Mouse (Mus musculus): ENCODE measurements around the gene Zbed3. TPM values are rescaled to one million over a fixed set of nuclear protein-coding genes. Genes with fewer than 3 reads are reported as not detected.
"Not testable (repeated sequence)": the region's sequence is repeated elsewhere in the genome, so short reads cannot be mapped to it uniquely, and the experiment has no call there.

Gene Zbed3
- total RNA-seq, 2 experiments from 2014 or later, result 13.0 to 13.5 TPM

GRCm38 (mm10) chr13:95332086-95332899, 8.9 kb downstream of the Zbed3 start:
- peak in 1 of 2 experiments; percentile 11 for DNase-seq

- DNase-seq, result no peak
These were observed 12.8 kb downstream of the Zbed3 start for GRCm38 (mm10) chr13:95336122-95336677.

- no peak for DNase-seq
These were observed 20.1 kb downstream of the Zbed3 start for GRCm38 (mm10) chr13:95343470-95343869.

- no peak for DNase-seq
These were observed 22.5 kb downstream of the Zbed3 start for GRCm38 (mm10) chr13:95345869-95346268.

GRCm38 (mm10) chr13:95347018-95347696, 23.7 kb downstream of the Zbed3 start:
- DNase-seq, result peak; percentile 57 to 85

GRCm38 (mm10) chr13:95348476-95348875, 25.1 kb downstream of the Zbed3 start:
- no peak for DNase-seq

- DNase-seq, result no peak
These were observed 34.8 kb downstream of the Zbed3 start for GRCm38 (mm10) chr13:95358223-95358622.

- DNase-seq, result peak in 1 of 2 experiments; percentile 16
These were observed 40.0 kb downstream of the Zbed3 start for GRCm38 (mm10) chr13:95363440-95363839.

- DNase-seq, result no peak
These were observed 42.9 kb downstream of the Zbed3 start for GRCm38 (mm10) chr13:95366356-95366755.

- peak; percentile 95 to 96 for DNase-seq
These were observed 51.5 kb downstream of the Zbed3 start, which contains the start of gene Aggf1 for GRCm38 (mm10) chr13:95374701-95375553. Gene Aggf1 (minus strand): TSS chr13:95375352.

GRCm38 (mm10) chr13:95375554-95375914, 52.1 kb downstream of the Zbed3 start:
- DNase-seq, result no peak

- DNase-seq, result not testable (repeated sequence)
These were observed 53.4 kb downstream of the Zbed3 start for GRCm38 (mm10) chr13:95376689-95377289.

- DNase-seq, result peak; percentile 62 to 75
These were observed 55.3 kb downstream of the Zbed3 start for GRCm38 (mm10) chr13:95378696-95379095.

GRCm38 (mm10) chr13:95382418-95382817, 59.0 kb downstream of the Zbed3 start:
- peak in 1 of 2 experiments; percentile 11 for DNase-seq

Other genes with a start within 250 kb of the Zbed3 start
- 1 to 10 TPM; 2.7 TPM for gene Pde8b, start 73.3 kb upstream of the Zbed3 start, total RNA-seq (2021)
- 10 to 100 TPM; 23.2 to 24.2 TPM for gene Aggf1, start 51.7 kb downstream of the Zbed3 start, total RNA-seq (2021)
- gene Crhbp, start 121.3 kb downstream of the Zbed3 start, total RNA-seq (2021), result not detected
- gene S100z, start 155.1 kb downstream of the Zbed3 start, total RNA-seq (2021), result not detected
- gene F2rl1, start 201.6 kb downstream of the Zbed3 start, total RNA-seq (2021), result under 1 TPM; 0.67 to 0.84 TPM